Mouse (Mus musculus) cerebellum, postnatal 4 days (tissue): ENCODE data around the gene Xrcc4.

Experiments used
- DNase-seq, 2 experiments: peaks; one replicate each; pipeline ENCODE4 v3.0.0; 2022; ENCODE audit warnings: low spot score in 2 of 2, mixed read lengths in 1 of 2

Xrcc4 gene

GRCm38 (mm10) chr13:89739696-89740242, 349.6 kb downstream of the Xrcc4 start:
- DNase-seq: no peak

GRCm38 (mm10) chr13:89738776-89739695, 350.4 kb downstream of the Xrcc4 start:
- DNase-seq: peak; percentile 30 to 61

GRCm38 (mm10) chr13:89738275-89738674, 351.1 kb downstream of the Xrcc4 start:
- DNase-seq: no peak

GRCm38 (mm10) chr13:89735111-89735510, 354.3 kb downstream of the Xrcc4 start:
- no peak for DNase-seq

- DNase-seq: no peak
Observed at GRCm38 (mm10) chr13:89726492-89726891, 362.9 kb downstream of the Xrcc4 start.
